Mouse (Mus musculus): ENCODE results near the gene Tank.

The Tank gene

DNA sequence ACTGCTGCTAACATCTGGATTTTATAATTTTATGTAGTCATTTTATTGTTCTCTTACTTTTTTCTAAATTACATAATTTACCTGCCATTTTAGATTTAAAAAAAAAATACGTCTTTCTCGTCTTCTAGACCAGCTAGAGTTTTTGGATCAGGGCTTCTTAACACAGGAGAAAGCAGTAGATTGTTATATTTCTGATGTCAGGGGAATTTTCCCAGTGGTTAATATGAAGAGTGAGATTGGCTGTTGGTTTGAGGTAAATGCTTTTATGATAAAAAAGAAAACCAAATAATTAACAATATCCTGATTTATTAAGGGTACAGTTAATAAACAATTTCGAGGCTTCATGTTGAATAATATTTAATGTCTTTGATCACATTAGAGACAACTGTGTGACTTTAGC lies 1.7 kb downstream of the Tank start:
- CTCF ChIA-PET: no interaction called here

DNA sequence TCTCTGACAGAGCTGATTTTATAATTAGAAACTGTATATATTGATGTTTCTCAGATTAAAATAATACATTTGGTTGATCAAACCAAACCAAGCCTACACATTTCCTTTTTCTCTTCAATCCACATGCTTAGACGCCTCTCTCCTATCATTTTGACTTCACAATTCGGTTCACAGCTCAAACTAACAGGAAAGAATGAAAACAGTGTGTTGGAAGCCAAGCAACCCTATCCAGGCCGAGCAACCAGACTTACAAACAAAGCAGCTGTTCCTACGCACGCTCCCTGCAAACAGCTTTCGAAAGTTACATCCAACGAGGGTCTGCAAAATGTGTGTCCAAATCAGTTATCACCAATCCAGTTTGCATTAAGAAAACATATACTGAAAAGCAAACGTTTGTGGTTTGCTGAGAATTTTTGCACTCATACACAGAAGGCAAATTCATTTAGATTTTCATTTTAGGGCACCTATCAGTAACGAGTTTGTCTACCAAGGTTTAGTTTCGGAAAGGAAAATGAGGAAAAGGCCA lies 2.2 kb downstream of the Tank start:
- CTCF ChIA-PET: interaction anchor here (0.5 kb wide), 1 partner anchor 24 kb away, joined by 6 read pairs; no protein-coding TSS in a partner anchor

DNA sequence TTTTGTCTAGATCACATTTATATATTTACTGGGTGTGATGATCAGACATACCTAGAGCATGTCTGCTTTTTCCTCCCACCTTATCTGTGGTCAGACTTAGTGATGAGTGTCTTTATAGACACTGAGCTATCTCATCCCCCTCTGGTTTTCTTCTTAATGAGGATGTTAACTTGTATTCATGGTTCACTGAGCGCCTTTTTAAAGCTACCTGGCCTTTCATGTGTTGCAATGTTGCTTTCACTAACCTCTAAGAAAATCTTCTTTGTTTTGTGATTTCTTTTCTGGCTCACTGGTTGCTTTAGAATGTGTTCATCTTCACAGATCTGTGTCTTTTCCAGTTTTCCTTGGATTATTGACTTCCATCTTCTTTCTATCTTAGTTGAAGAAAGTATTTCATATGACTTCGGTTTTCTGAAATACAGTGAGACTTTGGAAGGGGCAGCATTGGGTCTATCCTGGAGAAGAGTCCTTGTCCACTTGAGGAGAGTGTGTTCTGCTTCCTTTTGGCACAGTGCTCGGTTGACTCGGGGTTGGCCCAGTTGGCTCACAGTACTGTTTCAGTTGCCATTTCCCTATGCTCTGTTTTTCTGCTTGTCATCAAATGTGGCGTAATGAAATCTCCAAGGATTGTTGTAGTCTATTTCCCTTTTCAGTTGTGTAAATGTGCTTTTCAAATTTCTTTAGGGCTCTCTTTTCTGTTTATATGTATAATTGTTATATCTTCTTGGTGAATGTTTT lies 4.4 kb downstream of the Tank start:
- CTCF ChIA-PET: no interaction called here

DNA sequence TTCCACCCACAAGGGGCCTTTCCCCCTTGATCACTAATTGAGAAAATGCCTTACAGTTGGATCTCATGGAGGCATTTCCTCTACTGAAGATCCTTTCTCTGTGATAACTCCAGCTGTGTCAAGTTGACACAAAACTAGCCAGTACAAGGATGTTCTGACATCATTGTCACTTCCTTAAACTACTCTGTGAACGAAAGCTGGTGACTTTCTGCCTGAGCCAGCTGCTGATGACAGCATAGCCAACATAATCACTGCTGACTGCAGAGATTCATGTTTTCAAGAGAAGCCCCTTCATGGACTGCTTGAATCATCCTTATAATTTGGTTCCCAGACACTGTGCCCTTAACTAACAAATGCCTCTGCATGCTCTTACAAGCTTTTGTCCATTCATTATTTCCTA lies 7.1 kb downstream of the Tank start:
- CTCF ChIA-PET: no interaction called here

DNA sequence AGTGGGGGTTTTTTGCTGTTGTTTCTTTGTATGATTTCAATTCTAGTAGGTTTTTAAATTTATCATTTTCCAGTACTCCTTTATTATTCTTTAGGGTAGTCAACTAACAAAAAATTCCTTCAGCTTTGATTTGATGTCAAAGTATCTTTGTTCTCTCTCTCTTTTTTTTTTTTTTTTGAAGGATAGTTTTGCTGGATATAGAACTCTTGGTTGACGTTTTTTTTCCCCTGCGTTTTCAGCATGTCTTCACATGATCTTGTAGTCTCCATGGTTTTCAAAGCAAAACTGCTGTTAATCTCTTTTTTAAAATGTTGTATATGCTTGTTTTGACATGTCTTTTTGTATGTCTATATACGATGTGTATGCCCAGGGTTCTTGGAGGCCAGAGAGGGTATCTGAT lies 7.8 kb downstream of the Tank start:
- CTCF ChIA-PET: no interaction called here

DNA sequence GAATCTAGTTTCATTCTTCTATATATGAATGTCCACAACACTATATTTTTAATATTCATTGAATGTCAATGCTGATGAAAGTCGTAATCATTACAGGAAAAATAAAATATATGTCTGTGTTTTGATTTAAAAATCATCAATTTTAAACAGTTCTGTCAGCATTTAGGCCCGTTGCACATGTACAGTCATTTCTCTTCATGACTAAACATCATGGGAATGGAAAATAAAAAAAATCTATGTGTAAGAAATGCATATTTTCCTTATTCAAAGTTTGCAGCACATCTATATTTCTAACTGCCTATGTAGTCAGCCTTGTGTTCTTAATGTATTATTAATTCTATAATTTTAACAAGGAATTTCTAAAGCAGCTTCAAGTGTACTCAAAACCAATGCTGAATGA lies 12.4 kb downstream of the Tank start:
- CTCF ChIA-PET: no interaction called here

DNA sequence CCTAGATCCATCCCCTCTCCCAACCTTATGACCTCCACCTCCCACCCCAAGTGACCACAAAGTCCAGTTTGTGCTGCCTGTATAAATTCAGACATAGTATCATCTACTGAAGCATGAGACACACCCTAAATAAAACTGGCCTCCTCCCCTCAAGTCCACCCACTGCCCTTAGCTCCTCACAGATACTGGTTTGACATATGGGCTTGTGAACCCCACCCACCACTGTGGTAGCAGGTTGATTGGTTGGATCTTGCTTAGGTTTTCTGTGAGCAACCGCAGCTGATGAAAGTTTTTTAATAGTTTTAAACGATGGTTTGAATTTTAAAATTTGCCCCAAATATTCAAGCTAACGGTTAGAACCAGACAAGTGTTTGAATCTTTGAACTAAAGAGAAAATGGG lies 13.7 kb downstream of the Tank start:
- CTCF ChIA-PET: no interaction called here

DNA sequence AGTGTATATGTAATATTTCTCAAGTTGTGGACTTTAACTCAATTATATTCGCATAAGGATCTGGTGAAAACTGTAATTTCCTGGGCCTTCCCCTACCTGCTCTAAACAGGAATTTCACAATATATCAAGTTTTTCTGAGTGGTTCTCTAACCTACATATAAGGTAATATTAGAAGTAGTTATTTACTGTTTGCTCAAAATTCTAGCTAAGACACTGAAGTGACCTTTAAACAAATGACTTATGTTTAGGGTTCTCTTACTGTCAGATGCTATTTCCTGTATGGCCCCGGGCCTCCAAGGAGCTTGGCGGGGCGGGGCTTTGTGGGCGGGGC lies 14.3 kb downstream of the Tank start:
- CTCF ChIA-PET: no interaction called here

DNA sequence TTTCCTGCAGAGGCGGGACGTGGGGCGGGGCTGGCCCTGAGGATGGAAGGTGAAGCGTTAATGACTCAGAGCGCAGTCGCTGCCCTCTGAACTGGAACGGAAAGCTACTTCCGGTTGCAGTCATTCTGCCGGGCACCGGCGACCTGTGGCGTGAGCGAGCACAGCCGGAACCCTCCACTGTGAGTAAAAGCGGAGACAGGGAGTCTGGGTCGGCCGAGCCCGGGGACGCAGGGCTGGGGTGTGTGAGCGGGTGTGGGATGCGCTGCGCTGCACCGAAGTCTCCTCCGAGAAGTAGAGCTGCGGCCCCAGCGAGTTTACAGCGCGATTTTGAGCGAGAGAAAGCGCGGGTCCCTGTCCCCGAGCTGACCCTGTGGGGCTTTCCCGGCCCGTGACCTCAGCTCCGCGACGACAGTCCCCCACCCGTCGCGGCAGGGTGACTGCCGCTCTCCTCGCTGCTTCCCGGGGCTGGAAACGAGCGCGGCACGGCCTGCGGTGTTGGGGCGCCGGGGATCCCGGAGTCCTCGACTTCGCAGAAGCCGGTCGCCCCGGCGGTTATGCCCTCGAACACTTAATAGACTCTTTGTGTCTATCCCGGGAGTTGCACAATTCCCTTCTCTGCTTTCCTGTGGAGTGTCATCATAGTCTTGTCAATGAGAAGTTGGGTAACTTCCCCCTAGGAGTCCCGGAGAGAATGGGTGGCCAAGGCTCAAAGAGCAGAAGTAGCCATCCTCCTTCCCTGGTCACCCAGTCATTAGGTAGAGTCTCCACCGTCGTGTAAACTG lies 14.8 kb downstream of the Tank start:
- CTCF ChIA-PET: no interaction called here

DNA sequence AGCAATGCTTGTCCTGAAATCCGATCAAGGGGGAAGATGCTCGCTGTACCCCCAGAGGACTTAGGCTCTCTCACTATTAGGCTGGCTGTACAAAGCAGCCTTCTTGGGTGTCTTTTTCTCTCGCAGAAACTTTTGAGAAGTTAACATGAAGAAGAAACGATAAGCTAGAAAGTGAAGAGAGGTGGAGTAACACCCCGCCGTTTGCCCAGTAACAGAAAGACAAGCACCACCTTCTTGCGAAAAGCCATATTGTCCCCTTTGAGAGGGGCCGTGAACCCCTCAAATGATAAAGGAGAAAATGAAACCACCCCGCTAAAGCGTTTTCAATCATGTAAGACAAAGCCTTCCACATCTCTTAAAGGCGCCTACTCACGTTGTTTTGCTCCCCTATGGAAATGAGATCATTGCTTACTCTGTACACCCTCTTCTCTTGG lies 15.5 kb downstream of the Tank start:
- CTCF ChIA-PET: no interaction called here

DNA sequence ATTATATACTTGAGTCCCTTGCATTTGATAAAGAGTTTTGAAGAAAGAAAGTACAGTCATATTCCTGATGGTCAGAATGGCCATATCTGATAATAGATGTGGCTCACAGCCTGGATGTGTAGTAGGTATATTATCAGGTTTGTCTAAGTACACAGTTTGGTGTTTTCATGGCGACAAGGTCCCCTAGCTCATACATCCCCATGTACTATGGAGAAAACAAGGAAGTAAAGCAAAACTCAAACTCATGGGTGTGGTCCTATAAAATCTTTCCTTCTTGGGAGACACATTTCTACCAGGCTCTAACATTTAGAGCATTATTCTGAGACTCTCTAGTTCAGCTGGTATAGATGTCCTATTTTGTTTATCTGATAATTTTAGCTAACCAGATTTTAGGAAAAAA lies 21.3 kb downstream of the Tank start:
- CTCF ChIA-PET: no interaction called here

DNA sequence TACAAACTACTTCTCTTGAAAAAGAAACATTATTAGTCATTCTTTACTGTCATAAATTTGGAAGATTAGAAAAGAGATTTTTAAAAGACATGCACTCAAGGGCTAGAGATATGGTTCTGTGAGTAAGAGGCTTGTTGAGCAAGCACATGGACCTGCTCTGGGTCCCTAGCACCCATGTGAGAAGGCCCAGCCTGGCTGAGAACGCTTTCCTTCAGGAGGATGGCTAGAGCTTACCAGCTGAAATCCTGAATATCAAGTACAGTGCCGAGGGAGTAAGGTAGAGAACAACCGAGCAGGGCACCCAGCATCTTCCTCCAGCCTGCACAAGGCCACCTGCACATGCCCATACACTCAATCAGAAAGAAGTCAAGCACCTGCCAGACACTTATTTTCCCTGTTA lies 25.1 kb downstream of the Tank start:
- CTCF ChIA-PET: no interaction called here

DNA sequence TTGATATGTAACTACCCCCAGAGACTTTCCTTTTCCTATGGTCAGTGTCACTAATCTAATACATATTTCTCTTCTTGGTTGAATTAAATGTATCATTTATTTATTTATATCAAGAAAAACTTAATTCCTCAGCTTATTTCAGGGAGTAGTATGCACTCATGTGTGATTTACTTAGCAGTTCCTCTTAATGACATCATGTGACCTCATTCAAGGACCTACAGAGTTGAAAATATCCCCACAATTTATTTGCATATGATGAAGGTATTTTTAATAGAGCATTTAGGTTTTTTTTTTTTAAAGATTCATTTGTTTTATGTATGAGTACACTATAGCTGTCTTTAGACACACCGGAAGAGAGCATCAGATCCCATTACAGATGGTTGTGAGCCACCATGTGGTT lies 28.6 kb downstream of the Tank start:
- CTCF ChIA-PET: interaction anchor here (0.6 kb wide), 1 partner anchor 30 kb away, joined by 3 read pairs; no protein-coding TSS in a partner anchor

DNA sequence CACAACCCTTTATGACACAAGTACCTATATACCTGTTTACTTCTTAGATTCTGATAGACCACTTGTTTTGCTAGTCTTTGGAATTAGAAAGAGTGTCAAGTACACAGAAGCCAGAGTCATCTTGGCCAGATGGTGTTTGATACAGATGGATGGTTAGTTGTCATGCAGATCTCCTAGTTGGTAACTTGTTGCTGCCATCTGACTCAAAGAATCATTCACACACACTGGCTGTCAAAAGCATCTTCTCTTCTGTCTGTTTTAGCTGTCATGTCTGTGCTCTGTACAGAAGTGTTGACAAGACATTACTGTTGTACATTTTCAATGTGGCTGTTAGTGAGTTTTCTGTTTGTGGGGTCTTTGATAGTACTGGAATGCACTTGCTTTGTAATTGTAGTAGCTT lies 45.6 kb downstream of the Tank start:
- CTCF ChIA-PET: no interaction called here

DNA sequence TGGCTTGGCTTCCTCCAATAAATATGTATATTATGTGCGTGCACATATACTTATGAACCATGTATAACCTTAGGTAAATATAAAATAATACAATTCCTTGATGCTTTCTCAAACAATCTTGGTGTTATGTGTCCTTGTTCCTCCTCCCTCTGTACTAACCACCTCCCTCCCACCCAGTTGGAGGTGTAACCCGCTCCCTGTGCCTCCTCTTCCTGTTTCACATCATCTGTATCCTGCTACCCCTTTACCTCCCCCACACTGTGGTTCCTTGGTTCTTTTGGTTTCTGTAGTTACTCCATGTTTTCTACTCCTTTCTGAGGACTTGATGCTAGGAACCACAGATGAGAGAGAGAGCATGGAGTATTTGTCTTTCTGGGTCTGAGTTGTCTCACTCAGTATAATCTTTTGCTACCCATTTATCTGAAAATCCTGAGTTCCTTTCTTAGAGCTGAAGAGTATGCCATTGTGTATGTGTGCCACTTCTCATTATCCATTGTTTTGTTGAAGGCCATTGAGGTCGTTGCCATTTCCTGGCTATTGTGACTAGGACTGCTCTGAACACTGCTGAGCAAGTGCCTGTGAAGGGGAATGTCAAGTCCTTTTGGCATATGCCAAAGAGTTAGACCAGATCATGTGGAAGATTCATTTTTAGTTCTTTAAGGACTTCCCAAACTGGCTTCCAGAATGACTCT lies 52.6 kb downstream of the Tank start:
- CTCF ChIA-PET: interaction anchor here (0.6 kb wide), 2 partner anchors 60 to 177 kb away, joined by 3 to 5 read pairs; no protein-coding TSS in a partner anchor

DNA sequence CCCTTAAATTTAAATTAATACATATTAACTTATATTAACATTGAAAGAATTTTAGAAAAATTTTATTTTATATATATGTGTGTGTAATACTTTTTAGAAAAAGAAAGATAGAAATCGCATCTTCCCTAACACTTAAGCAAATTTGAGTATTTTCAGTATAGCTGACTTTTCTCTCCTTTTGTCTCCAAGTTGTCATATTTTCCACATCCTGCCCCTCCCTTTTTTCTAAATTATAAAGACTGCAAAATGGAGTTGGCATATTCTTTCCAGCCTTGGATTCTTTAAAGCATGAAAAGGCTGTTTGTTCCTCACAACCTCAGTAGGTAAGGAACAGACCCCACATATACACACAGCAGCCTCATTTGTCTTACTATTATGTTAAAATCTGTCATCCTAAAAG lies 56.7 kb downstream of the Tank start:
- CTCF ChIA-PET: interaction anchor here (0.5 kb wide), 1 partner anchor 725 kb away, joined by 3 read pairs; no protein-coding TSS in a partner anchor

DNA sequence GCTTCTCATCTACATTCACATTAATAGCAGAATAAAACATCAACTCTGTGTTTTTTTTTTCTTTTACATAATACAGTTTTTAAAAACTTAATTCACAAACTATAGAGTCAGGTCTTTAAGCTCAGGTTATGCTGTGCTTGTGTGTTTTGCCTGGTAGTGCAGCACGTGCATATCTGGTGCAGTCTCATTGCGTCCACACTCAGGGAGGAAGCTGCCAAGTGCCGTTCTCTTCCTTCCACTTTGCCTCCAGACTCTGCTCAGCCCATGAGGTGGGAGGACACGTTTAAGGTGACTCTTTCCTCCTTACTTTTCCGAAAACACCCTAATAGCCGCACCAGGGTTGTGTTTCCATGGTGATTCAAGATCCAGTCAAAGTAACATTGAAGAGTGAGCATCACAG lies 59.8 kb downstream of the Tank start:
- CTCF ChIA-PET: no interaction called here

DNA sequence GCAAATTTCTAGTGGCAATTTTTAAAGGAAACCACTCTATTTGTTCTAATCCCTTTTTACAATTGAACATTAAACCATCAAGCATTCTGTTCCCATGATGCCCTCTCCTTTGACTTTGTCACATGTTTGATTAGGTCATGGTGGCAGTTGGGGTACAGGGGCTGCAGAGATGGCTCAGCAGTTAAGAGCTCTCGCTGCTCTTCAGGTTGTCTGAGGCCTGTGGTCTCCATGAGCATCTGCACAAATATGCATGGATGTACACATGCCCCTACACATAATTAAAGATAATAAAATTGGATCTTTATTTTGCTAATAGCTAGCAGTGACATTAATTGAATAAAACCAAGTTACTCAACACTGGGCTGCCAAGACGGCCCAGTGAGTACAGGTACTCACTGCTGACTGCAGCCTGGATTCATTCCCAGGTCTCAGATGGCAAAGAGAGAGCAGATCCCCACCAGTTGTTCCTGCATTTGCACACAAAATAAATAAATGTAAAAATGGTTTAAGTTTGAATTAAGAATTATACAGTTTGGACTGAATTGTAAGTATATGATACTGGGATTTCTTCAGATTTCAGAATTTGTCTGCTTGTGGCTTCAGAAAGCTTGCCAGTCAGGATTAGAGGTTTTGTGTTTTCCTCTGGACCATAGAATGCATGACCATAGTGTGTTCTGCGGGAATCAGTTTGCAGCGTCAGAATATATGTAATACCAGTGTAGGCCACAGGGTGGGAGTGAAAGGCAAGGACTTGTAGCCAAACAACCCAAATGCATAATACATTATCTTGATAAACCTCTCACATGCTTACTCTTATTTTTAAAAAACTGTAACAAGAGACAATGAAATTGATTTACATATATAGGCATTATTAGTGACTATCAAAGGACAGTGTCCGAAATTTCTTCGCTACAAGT lies 64.3 kb downstream of the Tank start:
- CTCF ChIA-PET: no interaction called here

DNA sequence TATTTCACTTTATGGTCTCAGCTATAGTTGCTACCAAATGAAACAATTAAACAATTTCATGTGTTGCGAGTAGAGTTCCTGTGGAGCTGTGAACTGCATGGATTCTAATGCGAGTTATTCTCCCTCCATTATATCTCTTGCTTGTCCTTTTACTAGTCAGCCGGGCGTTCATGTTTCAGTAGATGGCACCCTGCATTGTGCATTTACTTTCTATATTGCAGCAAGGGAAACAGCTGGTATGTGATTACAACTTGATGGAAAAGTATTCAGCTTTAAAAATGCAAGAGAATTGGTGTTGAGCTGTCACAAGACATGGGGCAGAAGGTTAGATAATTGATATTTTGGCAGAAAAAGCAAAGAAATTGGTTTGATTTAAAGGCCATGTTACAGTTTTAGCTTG lies 72.8 kb downstream of the Tank start:
- CTCF ChIA-PET: no interaction called here

DNA sequence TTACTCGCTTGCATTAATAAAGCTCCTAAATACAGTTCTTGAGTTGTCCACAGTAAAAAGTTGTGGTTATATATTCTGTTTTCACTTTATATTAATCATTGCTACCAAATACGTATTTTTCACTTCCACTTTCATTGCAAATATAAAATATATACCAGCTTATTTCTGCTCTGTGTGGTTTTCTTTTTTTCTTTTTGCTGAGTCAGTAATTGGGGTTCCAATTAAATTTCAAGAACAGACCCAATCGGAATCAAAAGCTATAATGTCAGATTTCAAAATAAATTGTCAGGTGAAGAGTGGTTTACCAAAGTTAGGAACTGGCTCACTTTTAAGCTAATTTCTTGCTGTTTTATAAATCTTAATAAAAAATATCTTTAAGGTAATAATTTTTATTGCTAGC lies 73.3 kb downstream of the Tank start:
- CTCF ChIA-PET: no interaction called here

DNA sequence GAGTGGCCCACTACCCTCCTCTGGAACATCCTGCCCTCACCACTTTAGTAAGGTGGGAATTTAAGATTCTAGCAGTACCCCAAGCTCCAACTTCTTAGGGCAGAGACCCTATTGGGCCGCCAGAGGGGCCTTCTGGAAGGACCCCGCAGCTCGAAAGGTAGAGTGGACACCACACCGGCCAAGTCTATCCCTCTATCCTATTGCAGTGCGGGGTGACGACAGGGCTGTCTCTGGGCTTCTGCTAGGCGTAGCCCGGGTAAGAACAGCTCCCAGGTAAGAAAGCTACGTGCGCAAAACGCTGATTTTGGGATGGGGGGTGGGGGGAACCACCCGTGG lies 76.6 kb downstream of the Tank start:
- CTCF ChIA-PET: interaction anchor here (0.6 to 0.8 kb wide), 2 partner anchors 19 to 33 kb away, joined by 3 to 5 read pairs; no protein-coding TSS in a partner anchor
